Mouse (Mus musculus) spleen, adult 2 months (tissue): Measurements from ENCODE around the gene Lrp5. TPM values are rescaled to one million over a fixed set of nuclear protein-coding genes. Genes with fewer than 3 reads are reported as not detected.

Experiments
- DNase-seq, 2 experiments: peaks; one replicate each; pipeline versions ENCODE4 v3.0.0 to v3.0.0-alpha.2; 2012 to 2021; ENCODE audit warnings: low spot score in 2 of 2, low read depth in 1 of 2
- H3K27ac ChIP-seq: fragments of 200-500 bp; 2 replicates; pipeline ENCODE4 v1.5.1; 2012; ENCODE audit warnings: low read length, inconsistent platforms; ENCODE audit not compliant: insufficient read depth
- H3K27me3 ChIP-seq: fragments of 200-500 bp; 2 replicates; pipeline ENCODE4 v1.6.1; 2012; ENCODE audit warnings: mild to moderate bottlenecking, moderate library complexity, low read length, inconsistent platforms; ENCODE audit not compliant: control insufficient read depth, insufficient read depth
- H3K36me3 ChIP-seq: fragments of 200-500 bp; 2 replicates; pipeline ENCODE4 v1.6.1; 2012; ENCODE audit warnings: mild to moderate bottlenecking, low read length, inconsistent platforms; ENCODE audit not compliant: control insufficient read depth, insufficient read depth
- H3K4me1 ChIP-seq: fragments of 200-500 bp; 2 replicates; pipeline ENCODE4 v1.6.1; 2011; ENCODE audit warnings: inconsistent platforms; ENCODE audit not compliant: control insufficient read depth, insufficient read depth, insufficient read length
- H3K4me3 ChIP-seq: fragments of 200-500 bp; 2 replicates; pipeline ENCODE4 v1.5.1; 2011; ENCODE audit warnings: mild to moderate bottlenecking, inconsistent platforms; ENCODE audit not compliant: insufficient read depth, insufficient read length; ENCODE audit errors: extremely low read depth
- CTCF ChIP-seq: fragments of 200-500 bp; IDR thresholded peaks from 2 replicates; pipeline ENCODE4 v1.5.1; 2011; ENCODE audit warnings: mild to moderate bottlenecking, inconsistent platforms; ENCODE audit not compliant: insufficient read depth, insufficient read length, insufficient replicate concordance; ENCODE audit errors: extremely low read depth
- POLR2A ChIP-seq: fragments of 200-500 bp; IDR thresholded peaks from 2 replicates; pipeline ENCODE4 v1.6.1; 2011; ENCODE audit warnings: low read depth, low read length, inconsistent platforms
- WGBS: fragments of 180-500 bp; shearing (Covaris S2); methylation state at CpG from one replicate; pipeline ENCODE4 v1.1.7; 2018; 5-methylcytosine and 5-hydroxymethylcytosine counted together
- polyA plus RNA-seq: library from polyadenylated mRNA; depleted of rRNA; stranded (reverse); fragments of >200 nt; gene quantifications from 2 replicates; pipeline ENCODE4 v1.2.3, GENCODE M21; 2012

Gene Lrp5
- polyA plus RNA-seq, 1 experiment = 22.6 TPM

DNA sequence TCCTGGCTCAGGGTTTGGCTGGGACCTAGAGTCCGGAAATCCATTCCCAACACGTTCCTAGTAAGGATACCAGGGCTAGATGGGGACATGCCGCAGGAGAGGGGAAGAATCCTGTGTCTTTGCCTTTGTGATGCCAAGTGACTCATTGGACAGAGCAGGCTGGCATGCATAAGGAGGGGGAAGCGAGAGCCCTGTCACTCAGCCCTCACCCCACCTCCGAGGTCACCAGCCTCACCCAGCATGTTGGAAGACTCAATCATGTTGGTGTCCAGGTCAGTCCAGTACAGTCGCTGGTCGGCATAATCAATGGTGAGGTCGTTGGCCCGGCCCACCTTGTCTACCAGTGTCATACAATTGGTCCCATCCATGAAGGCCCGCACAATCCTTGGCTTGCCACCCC, 72.4 kb downstream of the Lrp5 start:
- Histone ChIP-seq H3K27me3 (no peaks in the 10 kb centered on the region), H3K4me3 (no peak overlapping the region), H3K27ac (no peak overlapping the region), H3K4me1 (no peaks in the 10 kb centered on the region), H3K36me3 (no peaks in the 10 kb centered on the region)
- WGBS = 95% methylated on average over 10 of the region's 10 CpGs
- TF ChIP-seq POLR2A (no peak), CTCF (no peak)
- no peak for DNase-seq

GRCm38 (mm10) chr19:3612534-3613273, 73.7 kb downstream of the Lrp5 start:
- H3K36me3 ChIP-seq = no peaks in the 10 kb centered on the region
- H3K27me3 ChIP-seq = no peaks in the 10 kb centered on the region
- no peak for DNase-seq
- TF ChIP-seq POLR2A (no peak), CTCF (no peak)
- 86% methylated on average over 4 of the region's 4 CpGs for WGBS
- no peak overlapping the region for H3K4me3 ChIP-seq
- H3K4me1 ChIP-seq = no peaks in the 10 kb centered on the region
- no peak overlapping the region for H3K27ac ChIP-seq

DNA sequence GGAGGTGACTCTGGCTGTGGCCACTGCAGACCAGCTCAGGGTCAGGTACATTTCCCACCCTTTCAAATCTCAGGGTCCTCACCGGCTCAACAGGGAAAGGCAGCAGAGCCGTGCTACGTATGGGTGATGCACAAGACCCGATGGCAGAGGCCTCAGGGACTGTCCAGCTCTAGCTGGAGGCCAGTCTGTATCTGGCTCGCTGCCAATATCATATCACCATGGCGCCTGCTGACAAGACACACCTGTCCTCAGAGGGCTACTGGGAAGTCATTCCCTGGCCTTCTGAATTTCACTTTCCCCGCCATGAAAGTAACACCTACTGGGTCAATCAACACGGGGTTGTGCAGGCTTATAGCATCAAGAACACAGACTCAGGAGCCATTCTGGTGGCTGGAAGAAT, 74.6 kb downstream of the Lrp5 start:
- H3K4me3 ChIP-seq = no peak overlapping the region
- no peak for DNase-seq
- no peak overlapping the region for H3K27ac ChIP-seq
- WGBS = 84% methylated on average over 8 of the region's 8 CpGs
- no peaks in the 10 kb centered on the region for H3K4me1 ChIP-seq
- H3K36me3 ChIP-seq = no peaks in the 10 kb centered on the region
- no peaks in the 10 kb centered on the region for H3K27me3 ChIP-seq
- TF ChIP-seq CTCF = no peak
- no peak for TF ChIP-seq POLR2A

DNA sequence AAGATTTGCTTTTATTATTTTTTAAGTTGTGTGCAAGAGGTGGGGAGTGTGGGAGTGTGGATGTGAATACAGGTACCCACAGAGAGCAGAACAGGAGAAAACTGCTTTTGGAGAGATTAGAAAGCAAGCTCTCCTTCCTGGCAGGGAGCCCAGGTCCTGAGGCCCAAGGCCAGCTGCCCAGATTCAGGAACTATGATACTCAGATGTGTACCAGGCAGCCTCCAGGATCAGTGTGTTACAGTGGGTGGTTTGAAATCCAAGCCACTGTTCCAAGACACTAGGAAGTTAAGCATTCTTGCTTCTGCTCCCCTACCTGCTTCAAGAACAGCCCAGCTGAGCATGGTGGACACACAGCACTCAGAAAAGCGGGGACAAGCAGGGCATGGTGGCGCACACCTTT, 75.5 kb downstream of the Lrp5 start:
- no peaks in the 10 kb centered on the region for H3K4me1 ChIP-seq
- H3K27me3 ChIP-seq = no peaks in the 10 kb centered on the region
- WGBS = 92% methylated on average over 2 of the region's 2 CpGs
- no peak for DNase-seq
- no peak overlapping the region for H3K4me3 ChIP-seq
- H3K36me3 ChIP-seq = no peaks in the 10 kb centered on the region
- TF ChIP-seq CTCF = no peak
- no peak for TF ChIP-seq POLR2A
- no peak overlapping the region for H3K27ac ChIP-seq

GRCm38 (mm10) chr19:3609826-3610225, 76.5 kb downstream of the Lrp5 start:
- Histone ChIP-seq H3K27me3 (no peaks in the 10 kb centered on the region), H3K36me3 (no peaks in the 10 kb centered on the region), H3K4me1 (no peaks in the 10 kb centered on the region), H3K4me3 (no peak overlapping the region), H3K27ac (no peak overlapping the region)
- 91% methylated on average over 10 of the region's 10 CpGs for WGBS
- no peak for DNase-seq
- no peak for TF ChIP-seq CTCF
- TF ChIP-seq POLR2A = no peak

DNA sequence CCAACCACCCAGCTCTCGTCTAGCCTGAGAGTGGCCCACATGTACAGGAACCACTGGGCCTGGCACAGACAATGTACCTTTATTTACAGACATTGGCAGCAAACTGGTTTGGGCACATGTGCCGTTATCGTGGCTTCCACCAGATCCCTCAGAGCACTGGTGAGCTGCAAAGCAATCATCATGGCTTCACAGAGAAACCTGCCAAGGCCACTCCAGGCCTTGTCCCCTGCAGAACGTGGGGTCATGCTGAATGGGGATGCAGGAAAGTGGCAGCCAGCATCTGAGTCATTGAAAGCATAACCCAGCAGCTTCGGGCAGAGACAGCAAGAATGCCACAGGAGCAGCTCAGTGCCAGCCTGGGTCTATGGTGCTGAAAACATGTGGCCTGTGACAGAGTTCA, 92.0 kb downstream of the Lrp5 start:
- Histone ChIP-seq H3K27me3 (no peaks in the 10 kb centered on the region), H3K4me1 (no peaks in the 10 kb centered on the region), H3K4me3 (no peak overlapping the region), H3K27ac (no peak overlapping the region), H3K36me3 (no peaks in the 10 kb centered on the region)
- TF ChIP-seq POLR2A (no peak), CTCF (no peak)
- DNase-seq = no peak
- 91% methylated on average over 5 of the region's 5 CpGs for WGBS

- Histone ChIP-seq H3K36me3 (no peaks in the 10 kb centered on the region), H3K27me3 (no peaks in the 10 kb centered on the region), H3K27ac (no peak overlapping the region), H3K4me1 (no peaks in the 10 kb centered on the region), H3K4me3 (no peak overlapping the region)
- 89% methylated on average over 7 of the region's 7 CpGs for WGBS
- TF ChIP-seq CTCF (no peak), POLR2A (no peak)
- no peak for DNase-seq
Observed at GRCm38 (mm10) chr19:3593379-3594055, 92.8 kb downstream of the Lrp5 start.
